Mouse (Mus musculus) ES-Bruce4 (cell line): ENCODE results near the gene Gm28308. TPM values are rescaled to one million over a fixed set of nuclear protein-coding genes. Genes with fewer than 3 reads are reported as not detected.

Experiments
- H3K27ac ChIP-seq: 2 replicates; pipeline ENCODE4 v1.5.1; 2012; ENCODE audit warnings: low read length, inconsistent platforms; ENCODE audit not compliant: insufficient read depth
- H3K27me3 ChIP-seq: 2 replicates; pipeline ENCODE4 v1.6.1; 2012; ENCODE audit warnings: mild to moderate bottlenecking, low read length, inconsistent platforms; ENCODE audit not compliant: control insufficient read depth, poor library complexity, insufficient read depth, severe bottlenecking
- H3K36me3 ChIP-seq: 2 replicates; pipeline ENCODE4 v1.6.1; 2012; ENCODE audit warnings: inconsistent platforms, mild to moderate bottlenecking, low read length, moderate library complexity; ENCODE audit not compliant: control insufficient read depth, poor library complexity, insufficient read depth, severe bottlenecking
- H3K4me1 ChIP-seq: one replicate; pipeline ENCODE4 v1.8.1; 2011; ENCODE audit warnings: low read length; ENCODE audit not compliant: control insufficient read depth, insufficient read depth
- H3K4me3 ChIP-seq: 2 replicates; pipeline ENCODE4 v1.5.1; 2011; ENCODE audit warnings: low read depth, mild to moderate bottlenecking, low read length
- H3K9ac ChIP-seq: 2 replicates; pipeline ENCODE4 v1.6.1; 2012; ENCODE audit warnings: low read depth, mild to moderate bottlenecking, inconsistent platforms; ENCODE audit not compliant: poor library complexity, severe bottlenecking
- H3K9me3 ChIP-seq: replicated peaks from 2 replicates; pipeline ENCODE4 v1.6.1; 2012; ENCODE audit warnings: mild to moderate bottlenecking, low read length, inconsistent platforms; ENCODE audit not compliant: control insufficient read depth, poor library complexity, insufficient read depth, severe bottlenecking
- CTCF ChIP-seq: IDR thresholded peaks from one replicate; pipeline ENCODE4 v1.8.1; 2011; ENCODE audit warnings: low read depth, low read length
- EP300 ChIP-seq: IDR thresholded peaks from 2 replicates; pipeline ENCODE4 v1.6.1; 2011; ENCODE audit warnings: low read depth, low read length; ENCODE audit not compliant: insufficient read depth
- POLR2A ChIP-seq: IDR thresholded peaks from one replicate; pipeline ENCODE4 v1.8.1; 2011; ENCODE audit warnings: low read length; ENCODE audit not compliant: insufficient read depth
- polyA plus RNA-seq: library from polyadenylated mRNA; stranded (reverse); fragments of >200 nt; gene quantifications from 2 replicates; pipeline ENCODE4 v1.2.4, GENCODE M21; 2011; ENCODE audit warnings: low read depth; ENCODE audit not compliant: missing spikeins, insufficient read depth, insufficient read length

Gene Gm28308
- polyA plus RNA-seq, 1 experiment = not detected

- H3K9me3 ChIP-seq = no peaks in the 10 kb centered on the region
- H3K27ac ChIP-seq = no peak overlapping the region
- 0 out of 2 replicates have a peak overlapping the region, but pooled peaks have one; percentile 4 for H3K9ac ChIP-seq
- H3K27me3 ChIP-seq = peaks cover 39% of the 10 kb centered on the region
- H3K4me3 ChIP-seq = no peak overlapping the region
- no peaks in the 10 kb centered on the region for H3K4me1 ChIP-seq
- H3K36me3 ChIP-seq = no peaks in the 10 kb centered on the region
- TF ChIP-seq EP300 (no peak), CTCF (no peak), POLR2A (no peak)
Observed at GRCm38 (mm10) chr6:52205221-52205620, 7.9 kb downstream of the Gm28308 start.

DNA sequence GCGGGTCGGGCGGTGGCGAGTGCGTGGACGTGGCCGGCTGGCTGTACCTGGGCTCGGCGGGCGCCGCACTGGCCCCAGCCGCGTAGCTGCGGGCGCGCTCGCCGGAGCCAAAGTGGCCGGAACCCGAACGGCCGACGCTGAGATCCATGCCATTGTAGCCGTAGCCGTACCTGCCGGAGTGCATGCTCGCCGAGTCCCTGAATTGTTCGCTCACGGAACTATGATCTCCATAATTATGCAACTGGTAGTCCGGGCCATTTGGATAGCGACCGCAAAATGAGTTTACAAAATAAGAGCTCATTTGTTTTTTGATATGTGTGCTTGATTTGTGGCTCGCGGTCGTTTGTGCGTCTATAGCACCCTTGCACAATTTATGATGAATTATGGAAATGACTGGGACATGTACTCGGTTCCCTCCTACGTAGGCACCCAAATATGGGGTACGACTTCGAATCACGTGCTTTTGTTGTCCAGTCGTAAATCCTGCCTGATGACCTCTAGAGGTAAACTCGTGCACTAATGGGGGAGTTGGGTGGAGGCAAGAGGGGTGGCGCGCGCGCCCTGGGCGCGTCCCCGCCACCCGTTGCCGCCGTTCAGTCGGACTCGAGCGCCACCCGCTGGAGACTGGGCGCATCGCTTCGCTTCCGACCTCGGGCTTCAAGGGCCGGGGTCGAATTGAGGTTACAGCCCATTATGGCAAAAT, 8.9 kb downstream of the Gm28308 start, which contains the start of gene Hoxa5:
Hoxa5 (minus strand) TSS at position 538 of the 703 bp plus-strand sequence.
- Histone ChIP-seq H3K4me3 (peak within 1 kb of the TSS; percentile 72), H3K4me1 (no peaks in the 10 kb centered on the region), H3K36me3 (no peaks in the 10 kb centered on the region), H3K9ac (peak within 1 kb of the TSS; percentile 43), H3K9me3 (no peaks in the 10 kb centered on the region), H3K27ac (no peak within 1 kb of the TSS), H3K27me3 (peaks cover 32% of the 10 kb centered on the region)
- peak; percentile 82 for TF ChIP-seq CTCF
- no peak for TF ChIP-seq POLR2A

- H3K36me3 ChIP-seq = no peaks in the 10 kb centered on the region
- H3K4me1 ChIP-seq = no peaks in the 10 kb centered on the region
- H3K4me3 ChIP-seq = peak overlapping the region; percentile 72
- H3K9ac ChIP-seq = peak overlapping the region; percentile 43
- no peak overlapping the region for H3K27ac ChIP-seq
- no peaks in the 10 kb centered on the region for H3K9me3 ChIP-seq
- TF ChIP-seq CTCF (no peak), EP300 (no peak), POLR2A (no peak)
- peaks cover 35% of the 10 kb centered on the region for H3K27me3 ChIP-seq
Observed at GRCm38 (mm10) chr6:52203371-52204049, 9.6 kb downstream of the Gm28308 start.

DNA sequence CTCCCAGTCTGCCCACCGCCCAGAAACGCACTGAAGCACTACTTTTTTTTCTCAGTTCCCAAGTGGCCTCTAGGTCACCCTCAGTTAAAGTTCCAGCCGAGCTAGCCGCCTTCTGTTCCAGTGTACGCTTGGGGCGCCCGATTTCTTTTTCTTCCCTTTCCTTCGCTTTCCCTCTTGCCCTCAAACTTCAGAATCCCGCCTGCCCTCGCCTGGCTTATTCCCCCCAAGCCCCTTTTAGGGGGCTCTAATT, 10.1 kb downstream of the Gm28308 start:
- Histone ChIP-seq H3K36me3 (no peaks in the 10 kb centered on the region), H3K4me3 (peak overlapping the region; percentile 72), H3K27me3 (peaks cover 32% of the 10 kb centered on the region), H3K27ac (no peak overlapping the region), H3K4me1 (no peaks in the 10 kb centered on the region), H3K9ac (peak overlapping the region; percentile 43), H3K9me3 (no peaks in the 10 kb centered on the region)
- TF ChIP-seq POLR2A (no peak), EP300 (no peak), CTCF (no peak)

DNA sequence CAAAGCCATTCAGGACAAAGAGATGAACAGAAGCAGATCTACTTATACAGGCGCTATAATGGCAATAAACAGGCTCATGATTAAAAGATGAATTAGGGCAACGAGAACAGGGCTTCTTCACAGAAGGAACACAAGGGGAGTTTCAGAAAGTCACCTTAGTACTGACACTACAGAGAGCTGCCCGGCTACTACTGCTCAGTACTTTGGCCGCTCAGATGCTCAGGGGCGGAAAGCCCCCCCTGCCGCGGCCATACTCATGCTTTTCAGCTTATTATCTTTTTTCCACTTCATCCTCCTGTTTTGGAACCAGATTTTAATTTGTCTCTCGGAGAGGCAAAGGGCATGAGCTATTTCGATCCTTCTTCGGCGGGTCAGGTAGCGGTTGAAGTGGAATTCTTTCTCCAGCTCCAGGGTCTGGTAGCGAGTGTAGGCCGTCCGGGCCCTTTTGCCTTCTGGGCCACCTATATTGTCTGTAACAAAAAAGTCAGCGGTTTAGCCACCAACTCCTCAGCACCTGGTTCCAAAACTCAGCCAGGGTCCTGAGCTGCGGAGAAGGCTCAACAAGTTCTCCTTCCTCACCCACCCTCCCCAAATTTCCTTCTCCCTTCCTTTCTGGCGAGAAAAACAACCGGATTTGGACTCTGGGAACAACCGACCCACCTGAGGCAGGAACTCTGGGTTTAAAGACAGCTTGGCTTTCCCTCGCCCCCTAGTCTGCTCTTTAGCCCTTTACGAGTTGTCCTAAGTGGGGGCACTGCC, 10.6 kb downstream of the Gm28308 start:
- peak overlapping the region; percentile 72 for H3K4me3 ChIP-seq
- no peaks in the 10 kb centered on the region for H3K4me1 ChIP-seq
- H3K9me3 ChIP-seq = no peaks in the 10 kb centered on the region
- TF ChIP-seq POLR2A (no peak), CTCF (no peak), EP300 (no peak)
- H3K27me3 ChIP-seq = peaks cover 35% of the 10 kb centered on the region
- no peaks in the 10 kb centered on the region for H3K36me3 ChIP-seq
- peak overlapping the region; percentile 43; the same call in 1 of the 2 replicates for H3K9ac ChIP-seq
- no peak overlapping the region for H3K27ac ChIP-seq
